Mouse (Mus musculus) intestine, embryonic 15.5 days (tissue): ENCODE data around the gene Myh10. TPM values are rescaled to one million over a fixed set of nuclear protein-coding genes. Genes with fewer than 3 reads are reported as not detected.

Experiments
- ATAC-seq: fragments of 200-750 bp; cut with Nextera tagmentation; 2 replicates; pipeline ENCODE4 v1.8.0; 2017; ENCODE audit warnings: moderate TSS enrichment, moderate library complexity
- H3K27ac ChIP-seq: fragments of 300-500 bp; sonication (generic); 2 replicates; pipeline ENCODE4 v1.5.1; 2015; ENCODE audit warnings: mild to moderate bottlenecking, inconsistent platforms
- H3K27me3 ChIP-seq: fragments of 300-500 bp; sonication (generic); replicated peaks from 2 replicates; pipeline ENCODE4 v1.6.1; 2015; ENCODE audit warnings: inconsistent platforms
- H3K36me3 ChIP-seq: fragments of 300-500 bp; sonication (generic); 2 replicates; pipeline ENCODE4 v1.6.1; 2015; ENCODE audit warnings: inconsistent platforms
- H3K4me1 ChIP-seq: fragments of 300-500 bp; sonication (generic); replicated peaks from 2 replicates; pipeline ENCODE4 v1.6.1; 2015; ENCODE audit warnings: inconsistent platforms
- H3K4me2 ChIP-seq: fragments of 300-500 bp; sonication (generic); replicated peaks from 2 replicates; pipeline ENCODE4 v1.6.1; 2015; ENCODE audit warnings: mild to moderate bottlenecking, inconsistent platforms
- H3K4me3 ChIP-seq: fragments of 300-500 bp; sonication (generic); replicated peaks from 2 replicates; pipeline ENCODE4 v1.5.1; 2015; ENCODE audit warnings: inconsistent platforms
- H3K9ac ChIP-seq: fragments of 300-500 bp; sonication (generic); 2 replicates; pipeline ENCODE4 v1.6.1; 2015; ENCODE audit warnings: inconsistent platforms
- H3K9me3 ChIP-seq: fragments of 300-500 bp; sonication (generic); 2 replicates; pipeline ENCODE4 v1.6.1; 2016; ENCODE audit warnings: inconsistent platforms
- WGBS: fragments of 180-500 bp; shearing (Covaris S2); methylation state at CpG from one replicate; pipeline ENCODE4 v1.1.7; 2015; 5-methylcytosine and 5-hydroxymethylcytosine counted together
- polyA plus RNA-seq: library from polyadenylated mRNA; unstranded; fragments of >200 nt; fragmentation: Nextera tagmentation; extraction: Ambion mirVana; gene quantifications from 2 replicates; pipeline ENCODE4 v1.2.1, GENCODE M21; 2015

The Myh10 gene
- polyA plus RNA-seq: 68.2 and 70.4 TPM in 2 replicates

DNA sequence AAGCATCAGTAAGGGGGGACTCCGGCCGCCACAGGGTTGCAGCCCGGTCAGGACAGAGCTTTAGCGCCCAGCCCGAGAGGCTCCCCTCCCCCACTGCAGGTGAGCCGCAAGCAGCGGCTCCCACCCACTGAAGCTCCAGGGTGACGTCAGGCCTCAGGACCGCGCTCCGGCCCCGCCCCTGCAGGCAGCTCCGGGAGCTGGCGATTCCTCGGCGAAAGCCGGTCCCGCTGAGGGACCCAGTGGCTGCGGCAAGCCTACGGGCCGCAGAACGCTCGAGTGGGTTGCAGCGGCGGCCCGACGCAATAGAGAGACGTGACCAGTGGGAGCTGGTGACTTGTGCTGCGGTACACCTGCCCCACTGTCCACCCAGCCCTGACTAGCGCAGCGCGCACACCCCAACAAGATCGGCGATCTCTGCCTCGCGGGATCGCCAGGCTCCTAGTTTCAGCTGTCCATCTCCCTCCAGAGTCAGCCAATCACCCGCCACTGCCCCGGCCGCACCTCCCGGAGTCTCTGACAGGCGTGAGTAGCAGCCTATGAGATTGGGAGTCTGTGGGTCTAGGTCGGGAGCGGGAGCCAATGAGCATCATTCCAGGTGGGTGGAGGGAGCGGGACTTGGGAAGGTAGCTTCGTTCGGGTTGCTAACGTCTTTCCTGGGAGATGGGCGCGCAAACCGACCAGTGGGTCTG lies at the start of gene Myh10:
TSS of gene Myh10 (plus strand) at position 239 of the 689 bp plus-strand sequence.
- Histone ChIP-seq H3K9me3 (no peaks in the 10 kb centered on the region), H3K27ac (peak within 1 kb of the TSS; percentile 98), H3K4me3 (peak within 1 kb of the TSS; percentile 77), H3K36me3 (no peaks in the 10 kb centered on the region), H3K4me1 (peaks cover 5% of the 10 kb centered on the region; the same call in 1 of the 2 replicates), H3K27me3 (no peaks in the 10 kb centered on the region), H3K9ac (peak within 1 kb of the TSS; percentile 68), H3K4me2 (peak within 1 kb of the TSS; percentile 96)
- ATAC-seq: peak; percentile 99
- under 1% methylated on average over 51 of the region's 51 CpGs for WGBS

GRCm38 (mm10) chr11:68644781-68645180 lies 46.6 kb upstream of the Myh10 start:
- H3K4me2 ChIP-seq: no peak overlapping the region
- H3K9ac ChIP-seq: no peak overlapping the region
- 54% methylated on average over 6 of the region's 6 CpGs for WGBS
- no peaks in the 10 kb centered on the region for H3K4me1 ChIP-seq
- H3K9me3 ChIP-seq: no peaks in the 10 kb centered on the region
- no peaks in the 10 kb centered on the region for H3K27me3 ChIP-seq
- no peak overlapping the region for H3K27ac ChIP-seq
- ATAC-seq: no peak
- no peak overlapping the region for H3K4me3 ChIP-seq
- H3K36me3 ChIP-seq: no peaks in the 10 kb centered on the region

DNA sequence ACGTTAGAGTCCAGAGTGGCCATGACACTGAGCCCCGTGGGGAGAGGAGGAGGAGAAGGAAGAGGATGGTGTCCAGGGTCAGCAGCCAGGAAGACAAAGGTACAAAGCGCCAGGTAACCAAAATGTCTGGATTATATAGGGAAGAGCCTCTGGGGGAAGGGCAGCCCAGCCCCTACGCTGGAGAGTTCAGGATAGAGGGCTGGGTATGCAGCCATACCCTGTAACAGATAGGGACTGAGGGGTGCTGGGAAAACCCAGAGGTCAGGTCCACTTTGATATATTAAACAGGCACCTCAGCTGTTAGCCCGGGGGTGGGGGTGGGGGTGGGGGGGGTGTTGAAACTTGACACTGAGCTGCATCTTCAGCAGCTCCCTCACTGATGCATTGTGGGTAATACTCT lies 43.6 kb upstream of the Myh10 start:
- Histone ChIP-seq H3K9me3 (no peaks in the 10 kb centered on the region), H3K27me3 (no peaks in the 10 kb centered on the region), H3K9ac (no peak overlapping the region), H3K4me2 (no peak overlapping the region), H3K27ac (no peak overlapping the region), H3K4me1 (no peaks in the 10 kb centered on the region), H3K36me3 (no peaks in the 10 kb centered on the region), H3K4me3 (no peak overlapping the region)
- 56% methylated on average over 5 of the region's 5 CpGs for WGBS
- ATAC-seq: no peak

DNA sequence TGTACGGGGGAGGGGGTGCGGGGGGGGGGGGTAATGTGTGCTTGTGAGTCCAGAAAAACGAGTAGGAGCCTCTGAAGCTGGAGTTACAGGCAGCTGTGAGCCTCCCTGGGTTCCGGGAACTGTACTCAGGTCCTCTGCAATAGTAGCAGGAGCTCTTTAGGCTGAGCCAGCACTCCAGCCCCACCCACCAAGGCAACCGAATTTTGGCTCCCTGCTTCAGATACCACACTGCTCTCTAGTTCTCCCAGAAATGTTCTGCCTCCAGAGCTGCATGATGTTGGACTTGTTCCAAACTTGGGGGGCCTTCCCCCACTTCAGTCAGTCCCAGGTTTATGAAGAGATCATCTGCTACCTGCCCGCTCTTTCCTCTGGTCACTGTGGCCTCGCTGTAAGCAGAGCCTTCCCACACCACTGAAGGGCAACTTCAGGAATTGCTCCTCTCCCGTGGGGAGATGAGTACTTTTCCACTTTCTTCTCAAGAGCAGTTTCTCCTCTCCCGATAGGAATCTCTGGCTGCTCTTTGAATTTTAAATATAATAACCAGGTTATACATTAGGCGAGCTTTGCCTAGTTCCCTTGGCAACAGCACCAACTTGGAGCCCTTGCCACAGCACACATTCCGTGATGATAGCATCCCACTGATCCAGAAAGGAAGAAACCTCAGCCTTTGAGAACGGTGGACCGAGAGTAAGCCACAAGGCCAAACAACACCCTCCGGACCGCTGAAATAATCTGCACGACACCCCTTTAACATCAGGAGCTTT lies 42.8 kb upstream of the Myh10 start:
- H3K36me3 ChIP-seq: no peaks in the 10 kb centered on the region
- no peak overlapping the region for H3K9ac ChIP-seq
- no peaks in the 10 kb centered on the region for H3K9me3 ChIP-seq
- 60% methylated on average over 15 of the region's 16 CpGs for WGBS
- no peaks in the 10 kb centered on the region for H3K27me3 ChIP-seq
- H3K4me3 ChIP-seq: no peak overlapping the region
- no peak for ATAC-seq
- no peak overlapping the region; the same call in 1 of the 2 replicates for H3K27ac ChIP-seq
- H3K4me2 ChIP-seq: no peak overlapping the region
- H3K4me1 ChIP-seq: no peaks in the 10 kb centered on the region

DNA sequence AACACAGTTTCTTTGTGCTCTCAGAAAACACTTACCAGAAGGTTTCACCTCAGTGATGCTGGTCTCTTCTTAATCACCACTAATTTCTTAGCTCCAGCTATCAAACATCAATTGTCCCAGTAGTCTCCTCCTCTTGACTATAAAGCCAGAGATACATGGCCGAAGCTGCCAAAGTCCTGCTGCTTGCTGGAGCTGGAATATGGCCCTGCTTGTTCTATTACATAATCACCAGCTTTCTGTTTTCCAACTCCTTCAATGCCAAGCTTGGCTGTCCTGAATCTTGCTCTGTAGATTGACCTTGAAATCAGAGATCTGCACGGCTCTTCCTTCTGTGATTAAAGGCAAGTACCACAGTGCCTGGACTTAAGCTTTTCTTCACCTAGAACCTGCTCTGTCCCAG lies 39.8 kb upstream of the Myh10 start:
- no peak for ATAC-seq
- H3K27ac ChIP-seq: no peak overlapping the region
- no peak overlapping the region for H3K9ac ChIP-seq
- no peaks in the 10 kb centered on the region for H3K36me3 ChIP-seq
- no peak overlapping the region for H3K4me3 ChIP-seq
- no peaks in the 10 kb centered on the region for H3K9me3 ChIP-seq
- no peak overlapping the region for H3K4me2 ChIP-seq
- no peaks in the 10 kb centered on the region for H3K27me3 ChIP-seq
- 86% methylated on average over 2 of the region's 2 CpGs for WGBS
- H3K4me1 ChIP-seq: peaks cover 4% of the 10 kb centered on the region

DNA sequence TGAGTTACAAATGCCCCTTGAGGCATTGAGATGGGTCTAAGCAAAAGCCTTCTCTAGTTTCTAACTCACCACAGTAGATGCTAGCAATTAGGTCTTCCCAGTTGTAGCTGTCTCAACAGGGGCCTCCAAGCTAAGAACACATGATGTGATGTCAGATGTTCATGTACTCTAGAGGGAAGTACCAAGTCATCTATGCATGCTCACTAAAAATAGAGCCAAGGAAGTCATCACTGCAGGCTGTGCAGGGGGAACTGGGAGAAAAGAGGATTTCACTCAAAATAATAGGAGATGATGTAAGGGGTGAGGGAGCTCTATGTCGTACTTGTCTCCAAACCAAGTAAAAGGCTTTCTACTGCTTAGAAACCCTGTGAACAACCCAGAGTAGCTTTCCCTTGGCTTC lies 35.8 kb upstream of the Myh10 start:
- H3K9me3 ChIP-seq: no peaks in the 10 kb centered on the region
- H3K36me3 ChIP-seq: no peaks in the 10 kb centered on the region
- no peak overlapping the region for H3K27ac ChIP-seq
- H3K4me3 ChIP-seq: no peak overlapping the region
- no peak overlapping the region for H3K4me2 ChIP-seq
- H3K27me3 ChIP-seq: no peaks in the 10 kb centered on the region
- 88% methylated on average over 1 of the region's 1 CpGs for WGBS
- no peak for ATAC-seq
- H3K4me1 ChIP-seq: peaks cover 15% of the 10 kb centered on the region
- no peak overlapping the region for H3K9ac ChIP-seq

- Histone ChIP-seq H3K27ac (peak overlapping the region; percentile 38), H3K4me3 (no peak overlapping the region), H3K4me1 (peaks cover 15% of the 10 kb centered on the region), H3K36me3 (no peaks in the 10 kb centered on the region), H3K9ac (no peak overlapping the region), H3K9me3 (no peaks in the 10 kb centered on the region), H3K4me2 (no peak overlapping the region), H3K27me3 (no peaks in the 10 kb centered on the region)
- WGBS: 34% methylated on average over 6 of the region's 6 CpGs
- peak; percentile 75; the same call in 1 of the 2 replicates for ATAC-seq
Observed at GRCm38 (mm10) chr11:68656887-68657685, 34.3 kb upstream of the Myh10 start.

GRCm38 (mm10) chr11:68657811-68658210 lies 33.5 kb upstream of the Myh10 start:
- 35% methylated on average over 9 of the region's 9 CpGs for WGBS
- Histone ChIP-seq H3K4me2 (no peak overlapping the region), H3K9ac (no peak overlapping the region), H3K9me3 (no peaks in the 10 kb centered on the region), H3K4me1 (peaks cover 15% of the 10 kb centered on the region), H3K36me3 (no peaks in the 10 kb centered on the region), H3K27me3 (no peaks in the 10 kb centered on the region), H3K4me3 (no peak overlapping the region), H3K27ac (peak overlapping the region; percentile 38)
- peak; percentile 82 for ATAC-seq

- Histone ChIP-seq H3K9me3 (no peaks in the 10 kb centered on the region), H3K27me3 (no peaks in the 10 kb centered on the region), H3K36me3 (no peaks in the 10 kb centered on the region), H3K4me2 (no peak overlapping the region), H3K4me1 (no peaks in the 10 kb centered on the region; the same call in 1 of the 2 replicates), H3K4me3 (no peak overlapping the region), H3K9ac (no peak overlapping the region), H3K27ac (no peak overlapping the region)
- no peak for ATAC-seq
- WGBS: 52% methylated on average over 2 of the region's 2 CpGs
Observed at GRCm38 (mm10) chr11:68665331-68665730, 26.0 kb upstream of the Myh10 start.

DNA sequence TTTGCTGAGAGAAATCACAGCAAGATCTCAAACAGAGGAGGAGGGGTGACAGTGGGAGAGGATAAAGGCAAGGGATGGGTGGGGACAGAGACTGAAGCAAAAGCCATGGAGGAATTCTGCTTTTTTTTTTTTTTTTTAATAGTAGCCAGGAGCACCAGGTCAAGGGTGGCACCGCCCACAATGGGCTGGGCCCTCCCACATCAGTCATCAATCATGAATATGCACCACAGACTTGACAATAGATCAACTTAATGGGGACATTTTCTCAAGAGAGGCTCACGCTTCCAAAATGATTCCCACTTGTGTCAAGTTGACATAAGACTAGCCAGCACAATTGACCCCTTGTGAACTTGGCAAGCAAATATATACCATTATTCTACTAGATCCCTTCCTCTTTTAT lies 25.1 kb upstream of the Myh10 start:
- WGBS: 42% methylated on average over 2 of the region's 2 CpGs
- Histone ChIP-seq H3K4me3 (no peak overlapping the region), H3K4me1 (no peaks in the 10 kb centered on the region; the same call in 1 of the 2 replicates), H3K9me3 (no peaks in the 10 kb centered on the region), H3K27me3 (no peaks in the 10 kb centered on the region), H3K9ac (no peak overlapping the region), H3K36me3 (no peaks in the 10 kb centered on the region), H3K27ac (no peak overlapping the region), H3K4me2 (no peak overlapping the region)
- ATAC-seq: no peak

DNA sequence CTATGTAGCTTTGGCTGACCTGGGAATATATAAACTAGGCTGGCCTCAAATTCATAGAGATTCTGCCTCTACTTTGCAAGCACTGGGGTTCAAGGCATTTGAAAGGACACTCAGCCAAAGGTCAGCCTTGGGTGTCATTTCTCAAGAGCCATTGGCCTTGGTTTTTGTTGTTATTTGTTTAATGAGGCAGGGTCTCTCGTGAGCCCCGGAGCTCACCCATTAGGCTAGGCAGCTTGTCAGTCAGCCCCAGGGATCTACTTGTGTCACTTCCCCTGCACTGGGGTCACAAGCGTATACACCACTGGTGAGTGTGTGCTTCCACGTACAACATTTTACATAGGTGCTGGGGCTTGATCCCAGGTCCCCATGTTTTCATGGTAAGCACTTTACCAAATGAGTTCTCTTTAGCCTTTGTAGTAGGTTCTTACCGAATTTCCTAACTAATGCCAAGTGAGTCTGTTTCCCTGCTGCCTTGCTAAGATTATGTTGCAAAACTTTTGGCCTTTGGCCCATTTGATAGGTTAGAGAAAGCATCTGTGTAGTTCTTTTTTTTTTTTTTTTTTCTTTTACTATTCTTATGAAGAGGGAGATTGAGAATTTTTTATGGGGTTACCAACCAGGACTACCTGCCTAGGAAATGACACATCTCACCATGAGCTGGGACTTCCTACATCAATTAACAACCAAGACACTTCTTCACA lies 18.9 kb upstream of the Myh10 start:
- 82% methylated on average over 5 of the region's 5 CpGs for WGBS
- 0 out of 2 replicates have a peak, but pooled peaks cover 8% of the 10 kb centered on the region for H3K4me1 ChIP-seq
- no peak overlapping the region for H3K4me3 ChIP-seq
- no peaks in the 10 kb centered on the region for H3K9me3 ChIP-seq
- H3K27ac ChIP-seq: no peak overlapping the region
- no peak overlapping the region for H3K4me2 ChIP-seq
- no peaks in the 10 kb centered on the region for H3K36me3 ChIP-seq
- no peaks in the 10 kb centered on the region for H3K27me3 ChIP-seq
- H3K9ac ChIP-seq: no peak overlapping the region
- ATAC-seq: no peak

DNA sequence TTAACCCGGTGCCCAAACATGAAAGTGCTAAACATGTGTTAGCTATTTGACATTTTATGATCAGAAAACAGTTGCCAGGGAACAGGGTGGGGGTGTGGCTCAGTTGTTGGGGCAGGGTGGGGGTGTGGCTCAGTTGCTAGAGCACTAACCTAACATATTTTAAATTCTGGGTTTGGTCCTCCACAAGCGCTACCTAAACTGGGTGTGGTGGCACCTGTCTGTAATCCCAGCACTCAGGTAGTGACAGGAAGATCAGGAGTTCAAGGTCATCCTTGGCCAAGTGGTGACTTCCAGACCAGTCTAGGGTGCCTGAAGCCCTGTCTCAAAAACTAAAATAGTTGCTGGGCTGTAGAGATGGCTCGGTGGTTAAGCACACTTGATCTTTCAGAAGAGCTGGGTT lies 17.3 kb upstream of the Myh10 start:
- H3K9me3 ChIP-seq: no peaks in the 10 kb centered on the region
- H3K27me3 ChIP-seq: no peaks in the 10 kb centered on the region
- no peak for ATAC-seq
- H3K27ac ChIP-seq: no peak overlapping the region
- H3K36me3 ChIP-seq: no peaks in the 10 kb centered on the region
- H3K4me2 ChIP-seq: no peak overlapping the region
- 0 out of 2 replicates have a peak, but pooled peaks cover 8% of the 10 kb centered on the region for H3K4me1 ChIP-seq
- H3K4me3 ChIP-seq: no peak overlapping the region
- WGBS: 66% methylated on average over 3 of the region's 3 CpGs
- no peak overlapping the region for H3K9ac ChIP-seq
